ENCODE assay signal across 8 mouse cellular contexts in the genomic region with DNA sequence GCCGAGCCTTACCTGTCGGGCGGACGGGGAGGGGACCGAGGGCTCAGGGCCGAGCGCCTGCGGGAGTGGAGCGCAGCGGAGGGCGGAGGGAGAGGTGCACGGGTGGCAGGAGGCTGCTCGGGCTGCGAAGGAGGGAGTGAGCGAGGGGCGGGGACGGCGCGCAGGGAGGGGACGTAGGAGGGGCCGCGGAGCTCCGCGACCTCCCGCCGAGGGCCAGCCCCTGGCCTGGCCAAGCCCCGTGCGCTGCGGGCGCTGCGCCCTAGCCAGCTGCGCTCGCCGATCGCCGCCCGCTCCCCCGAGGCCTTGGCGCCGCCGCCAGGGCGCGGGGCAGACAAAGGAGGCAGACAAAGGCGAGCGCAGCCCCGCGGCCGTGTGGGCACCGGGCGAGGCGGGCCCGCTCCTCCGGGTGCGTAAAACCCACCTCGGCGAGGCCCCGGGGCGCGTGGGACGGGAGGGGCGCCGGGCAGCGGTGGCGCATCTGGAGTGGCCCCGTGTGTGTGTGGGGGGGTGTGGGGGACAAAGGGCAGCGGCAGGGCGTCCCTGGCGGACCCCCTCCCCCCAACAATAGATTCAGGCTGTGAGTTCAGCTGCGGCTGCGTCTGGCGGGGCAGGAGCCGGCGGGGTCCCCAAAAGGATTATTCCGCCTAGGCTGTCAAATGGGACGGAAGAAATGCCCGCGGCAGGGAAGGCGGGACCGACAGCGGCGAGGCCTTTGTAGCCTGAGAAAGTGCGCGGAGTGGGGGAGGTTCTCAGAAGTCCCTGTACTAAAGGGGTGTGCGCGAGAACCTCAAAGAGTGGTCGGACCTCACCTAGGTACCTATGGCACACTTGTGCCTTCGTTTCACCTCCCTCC. TPM values are rescaled to one million over a fixed set of nuclear protein-coding genes. Genes with fewer than 3 reads are reported as not detected.
DNase-seq lines count a peak whose midpoint lies in the region; ATAC-seq and TF ChIP-seq lines count a peak whose summit lies in the region.

Gene Draxin (minus strand): TSS at position 138 of the 853 bp plus-strand sequence.

- H3K4me2 ChIP-seq in hindbrain, embryonic 16.5 days (ENCODE audit: low read length): peak within 1 kb of the TSS; percentile 66
- H3K4me2 ChIP-seq in liver, embryonic 16.5 days (ENCODE audit: low read depth, low read length): peak within 1 kb of the TSS; percentile 37

- no peak; the same call in 1 of the 2 replicates for TF ChIP-seq POLR2A in olfactory bulb, adult 2 months (IDR thresholded peaks at IDR 0.05; ENCODE audit: insufficient read depth, low read depth, low read length)

- H3K36me3 ChIP-seq in embryonic facial prominence, embryonic 10.5 days (replicated peaks): no peaks in the 10 kb centered on the region
- no peaks in the 10 kb centered on the region for H3K36me3 ChIP-seq in hindbrain, embryonic 16.5 days (ENCODE audit: control insufficient read depth, insufficient read depth, low read length)
- H3K36me3 ChIP-seq in liver, embryonic 16.5 days (ENCODE audit: control insufficient read depth, insufficient read depth): no peaks in the 10 kb centered on the region

- ATAC-seq in hindbrain, embryonic 16.5 days: peak; percentile 84
- peak; percentile 37 for ATAC-seq in liver, embryonic 16.5 days (ENCODE audit: low read depth)

- H3K9me3 ChIP-seq in embryonic facial prominence, embryonic 10.5 days: no peaks in the 10 kb centered on the region
- H3K9me3 ChIP-seq in hindbrain, embryonic 16.5 days (ENCODE audit: control insufficient read depth, low read length): no peaks in the 10 kb centered on the region
- no peaks in the 10 kb centered on the region for H3K9me3 ChIP-seq in liver, embryonic 16.5 days (replicated peaks; ENCODE audit: control insufficient read depth, low read length)

- TF ChIP-seq CTCF in olfactory bulb, adult 2 months (IDR thresholded peaks at IDR 0.05; ENCODE audit: insufficient read depth, low read depth, low read length): no peak

- peak within 1 kb of the TSS; percentile 93 for H3K9ac ChIP-seq in hindbrain, embryonic 16.5 days (ENCODE audit: low read depth, low read length)
- H3K9ac ChIP-seq in liver, embryonic 16.5 days (ENCODE audit: low read depth, low read length): no peak within 1 kb of the TSS

- H3K27me3 ChIP-seq in embryonic facial prominence, embryonic 10.5 days (replicated peaks; ENCODE audit: low read depth, poor library complexity, severe bottlenecking): peaks cover 70% of the 10 kb centered on the region
- no peaks in the 10 kb centered on the region for H3K27me3 ChIP-seq in hindbrain, embryonic 16.5 days (replicated peaks; ENCODE audit: control insufficient read depth, insufficient read depth, low read length)
- H3K27me3 ChIP-seq in liver, embryonic 16.5 days (ENCODE audit: control insufficient read depth, insufficient read depth, low read depth, low read length): peaks cover 50% of the 10 kb centered on the region

- DNase-seq in right cerebral cortex, postnatal 10 days (ENCODE audit: low spot score in 2 of 2): peak; percentile 57 to 69
- DNase-seq in right cerebral cortex, postnatal 25 days: no peak
- DNase-seq in embryonic facial prominence, embryonic 10.5 days (ENCODE audit: low spot score): peak; percentile 89
- DNase-seq in layer of hippocampus, adult 9-11 months: no peak
- no peak for DNase-seq in cerebellum, adult 11 months

- under 1% methylated on average over 80 of the region's 87 CpGs for WGBS in embryonic facial prominence, embryonic 10.5 days
- WGBS in hindbrain, embryonic 16.5 days: 0% methylated on average over 61 of the region's 87 CpGs
- 2% methylated on average over 70 of the region's 87 CpGs for WGBS in liver, embryonic 16.5 days (ENCODE audit: insufficient replicate concordance)
- under 1% methylated on average over 83 of the region's 87 CpGs for WGBS in olfactory bulb, adult 2 months

- H3K4me3 ChIP-seq in embryonic facial prominence, embryonic 10.5 days: peak within 1 kb of the TSS; percentile 88
- peak within 1 kb of the TSS; percentile 74 for H3K4me3 ChIP-seq in hindbrain, embryonic 16.5 days (ENCODE audit: low read length)
- H3K4me3 ChIP-seq in liver, embryonic 16.5 days (ENCODE audit: low read depth, low read length): peak within 1 kb of the TSS; percentile 36
- peak within 1 kb of the TSS; percentile 79 for H3K4me3 ChIP-seq in olfactory bulb, adult 2 months (ENCODE audit: insufficient read depth, low read depth, low read length)

- H3K27ac ChIP-seq in embryonic facial prominence, embryonic 10.5 days (replicated peaks): peak within 1 kb of the TSS; percentile 97
- peak within 1 kb of the TSS; percentile 94 for H3K27ac ChIP-seq in hindbrain, embryonic 16.5 days (ENCODE audit: low read depth, low read length)
- no peak within 1 kb of the TSS for H3K27ac ChIP-seq in liver, embryonic 16.5 days (ENCODE audit: low read length)
- H3K27ac ChIP-seq in olfactory bulb, adult 2 months (ENCODE audit: insufficient read depth, low read depth, low read length): no peak within 1 kb of the TSS

- peaks cover 26% of the 10 kb centered on the region for H3K4me1 ChIP-seq in embryonic facial prominence, embryonic 10.5 days
- peaks cover 15% of the 10 kb centered on the region for H3K4me1 ChIP-seq in hindbrain, embryonic 16.5 days (ENCODE audit: control insufficient read depth, insufficient read depth, low read depth, low read length)
- no peaks in the 10 kb centered on the region; the same call in 1 of the 2 replicates for H3K4me1 ChIP-seq in liver, embryonic 16.5 days (ENCODE audit: control insufficient read depth, low read depth, low read length)
- peaks cover 10% of the 10 kb centered on the region for H3K4me1 ChIP-seq in olfactory bulb, adult 2 months (ENCODE audit: control insufficient read depth, insufficient read depth, low read length)

RNA-seq across cellular contexts. Expression of gene Draxin, which starts in this region (rescaled TPM):
- 1.5 and 2.4 TPM in 2 replicates for polyA plus RNA-seq in embryonic facial prominence, embryonic 10.5 days (2016; fragmentation: Nextera tagmentation; extraction: Ambion mirVana)
- 12.0 and 14.9 TPM in 2 replicates for polyA plus RNA-seq in hindbrain, embryonic 16.5 days (2015; fragmentation: Nextera tagmentation; extraction: Ambion mirVana)
- 0.04 TPM in 2 replicates for polyA plus RNA-seq in liver, embryonic 16.5 days (2015; fragmentation: Nextera tagmentation; extraction: Ambion mirVana)
- not detected in 2 replicates for polyA plus RNA-seq in olfactory bulb, adult 2 months (2012; ENCODE audit: insufficient read depth, insufficient read length, low replicate concordance, missing spikeins)

Comparison
In these comparisons a context has a peak if more than half of its experiments do, and no peak if none do; other contexts are left out.
1. DNase-seq: peak in right cerebral cortex, postnatal 10 days (2 of 2) and embryonic facial prominence, embryonic 10.5 days (single experiment); none in right cerebral cortex, postnatal 25 days (single experiment), layer of hippocampus, adult 9-11 months (single experiment) and cerebellum, adult 11 months (single experiment).
2. Peak in ATAC-seq, H3K4me3 ChIP-seq and H3K4me2 ChIP-seq in liver, embryonic 16.5 days; RNA of the gene not detected or under 1 TPM.
3. H3K27ac ChIP-seq: peak in embryonic facial prominence, embryonic 10.5 days (single experiment) and hindbrain, embryonic 16.5 days (single experiment); none in liver, embryonic 16.5 days (single experiment) and olfactory bulb, adult 2 months (single experiment).
4. H3K4me3 ChIP-seq: peak in every context shown above with its lines; median percentile 88 in embryonic facial prominence, embryonic 10.5 days; 79 in olfactory bulb, adult 2 months; 74 in hindbrain, embryonic 16.5 days; 36 in liver, embryonic 16.5 days.